Mouse (Mus musculus): Measurements from ENCODE around the gene Naa38.
A peak's percentile ranks its signal among the peaks of the same experiment; 100 is the strongest.
"Not testable (repeated sequence)": the region's sequence is repeated elsewhere in the genome, so short reads cannot be mapped to it uniquely, and the experiment has no call there.

Gene Naa38

DNA sequence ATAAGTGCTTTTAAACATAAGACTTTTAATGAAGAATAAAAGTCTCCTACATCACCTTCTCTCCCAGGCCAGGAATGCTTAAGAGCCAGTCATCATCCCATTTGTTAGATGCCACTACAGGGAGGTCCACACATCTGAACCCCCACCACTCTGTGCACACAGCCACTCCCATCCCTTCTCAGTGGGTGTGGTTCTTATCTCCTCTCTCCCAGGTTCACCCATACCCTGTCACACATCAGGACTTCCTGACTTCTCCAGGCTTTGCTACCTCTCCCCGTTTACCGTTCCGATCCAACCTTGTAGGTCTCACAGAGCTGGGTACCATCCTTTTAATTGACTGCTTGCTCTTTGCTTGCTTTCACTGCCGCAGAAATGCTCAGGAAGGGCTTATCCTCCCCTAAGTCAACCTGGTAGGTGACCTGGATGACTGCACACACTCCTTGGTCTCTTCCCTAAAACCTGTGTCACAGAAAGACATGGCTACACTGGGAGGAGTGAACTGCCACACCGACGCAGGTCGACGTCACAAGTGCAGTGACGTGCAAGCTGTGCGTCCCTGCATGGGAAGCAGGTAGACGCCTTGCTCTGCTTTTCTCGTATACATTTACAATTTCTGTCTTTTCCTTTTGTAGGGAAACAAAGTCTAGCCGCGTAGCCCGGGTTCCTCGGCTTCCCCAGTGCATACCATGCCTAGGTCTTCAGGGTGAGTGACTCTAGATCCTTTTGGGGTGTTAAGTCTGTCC lies 21.9 kb upstream of the Naa38 start:
- no peak for DNase-seq (ENCODE audit: low spot score)

DNA sequence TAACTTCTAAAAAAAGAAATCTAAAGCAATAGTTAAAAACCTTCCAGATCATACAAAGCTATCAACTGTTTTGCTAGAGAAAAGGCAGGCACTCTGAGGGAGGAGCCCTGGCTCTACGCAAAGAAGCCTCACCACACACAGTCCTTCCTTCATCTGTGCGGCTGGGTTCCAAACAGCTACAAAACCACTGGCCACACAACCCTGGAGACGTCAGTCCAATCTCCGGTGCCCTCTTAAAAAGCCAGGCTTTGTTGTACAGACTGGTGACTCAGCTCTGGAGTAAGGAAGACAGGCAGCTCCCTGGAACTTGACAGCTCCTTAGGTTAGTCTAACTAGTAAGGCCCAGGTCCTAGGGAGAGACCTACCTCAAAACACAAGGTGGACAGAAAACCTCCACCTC lies 19.6 kb upstream of the Naa38 start:
- no peak for DNase-seq (ENCODE audit: low spot score)

GRCm38 (mm10) chr11:69377766-69378165 lies 17.5 kb upstream of the Naa38 start:
- DNase-seq (ENCODE audit: low spot score) = no peak

GRCm38 (mm10) chr11:69379600-69379999 lies 15.7 kb upstream of the Naa38 start:
- no peak for DNase-seq (ENCODE audit: low spot score)

DNA sequence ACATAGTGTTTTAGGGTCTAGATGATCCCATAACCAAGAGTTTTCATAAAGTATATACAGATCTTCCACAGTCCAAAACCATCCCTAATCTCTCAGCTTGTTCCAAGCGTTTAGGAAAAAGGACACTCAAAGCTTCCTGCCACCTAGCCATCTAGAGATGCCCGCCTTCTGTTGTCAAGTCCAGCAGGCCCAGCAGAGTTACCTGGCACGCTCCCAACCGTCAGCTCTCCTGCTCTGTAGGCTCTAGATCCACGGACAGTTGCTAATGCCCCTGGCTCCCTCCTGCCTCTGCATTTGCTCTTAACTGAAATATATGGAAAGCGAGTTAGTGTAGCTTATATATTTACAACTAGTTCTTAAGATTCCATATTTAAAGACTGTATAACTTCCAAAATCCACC lies 13.9 kb upstream of the Naa38 start:
- DNase-seq (ENCODE audit: low spot score) = no peak

DNA sequence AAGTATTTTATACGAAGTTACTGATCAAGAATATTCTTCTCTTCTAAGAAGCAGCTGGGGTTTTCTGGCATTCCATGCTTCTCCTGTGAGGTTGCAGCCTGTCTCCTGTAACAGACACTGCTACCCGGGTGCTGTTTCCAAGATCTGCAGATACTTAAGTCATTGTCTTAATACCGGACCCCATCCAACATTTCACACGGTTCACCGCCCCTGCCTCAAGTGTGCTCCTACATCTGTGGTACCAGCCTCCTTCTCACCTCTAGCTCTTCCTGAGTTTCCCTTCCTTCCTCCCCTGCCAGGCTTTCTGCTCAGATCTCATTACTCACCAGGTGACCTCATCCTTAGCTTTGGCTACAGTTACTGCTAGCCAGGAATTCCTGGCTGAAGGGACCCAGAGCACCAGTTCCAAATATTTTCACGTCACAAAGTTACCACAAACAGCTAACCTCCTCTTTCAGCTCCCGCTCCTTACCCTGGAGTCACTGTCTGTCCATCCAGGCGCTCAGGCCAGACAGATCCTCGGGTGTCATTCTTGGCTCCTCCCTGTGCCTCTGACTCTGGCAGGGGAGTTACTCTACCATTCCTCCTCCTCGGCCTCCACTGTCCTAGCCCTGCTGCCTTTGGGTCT lies 12.7 kb upstream of the Naa38 start:
- no peak for DNase-seq (ENCODE audit: low spot score)

GRCm38 (mm10) chr11:69384979-69385378 lies 10.3 kb upstream of the Naa38 start:
- no peak for DNase-seq (ENCODE audit: low spot score)

DNA sequence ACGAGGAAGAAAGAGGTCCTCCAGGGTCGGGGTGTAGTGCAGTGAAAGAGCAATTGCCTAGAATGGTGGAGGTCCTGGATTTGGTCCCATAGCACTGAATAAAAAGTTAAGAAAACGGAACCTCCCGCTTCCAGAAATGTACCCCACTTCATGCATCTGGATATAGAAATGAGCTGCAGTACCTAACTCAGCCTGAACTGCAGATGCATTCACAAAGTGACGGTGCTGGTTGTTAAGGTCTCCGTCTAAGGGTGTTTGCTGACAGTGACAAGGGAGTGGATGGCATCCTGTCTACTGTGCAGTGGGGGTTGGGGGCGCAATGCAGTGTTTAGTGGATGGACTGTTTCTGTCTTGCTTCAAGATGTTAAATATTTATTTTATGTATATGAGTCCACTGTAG lies 8.5 kb upstream of the Naa38 start:
- no peak for DNase-seq (ENCODE audit: low spot score)

GRCm38 (mm10) chr11:69388680-69389079 lies 6.6 kb upstream of the Naa38 start:
- DNase-seq (ENCODE audit: low spot score) = no peak

DNA sequence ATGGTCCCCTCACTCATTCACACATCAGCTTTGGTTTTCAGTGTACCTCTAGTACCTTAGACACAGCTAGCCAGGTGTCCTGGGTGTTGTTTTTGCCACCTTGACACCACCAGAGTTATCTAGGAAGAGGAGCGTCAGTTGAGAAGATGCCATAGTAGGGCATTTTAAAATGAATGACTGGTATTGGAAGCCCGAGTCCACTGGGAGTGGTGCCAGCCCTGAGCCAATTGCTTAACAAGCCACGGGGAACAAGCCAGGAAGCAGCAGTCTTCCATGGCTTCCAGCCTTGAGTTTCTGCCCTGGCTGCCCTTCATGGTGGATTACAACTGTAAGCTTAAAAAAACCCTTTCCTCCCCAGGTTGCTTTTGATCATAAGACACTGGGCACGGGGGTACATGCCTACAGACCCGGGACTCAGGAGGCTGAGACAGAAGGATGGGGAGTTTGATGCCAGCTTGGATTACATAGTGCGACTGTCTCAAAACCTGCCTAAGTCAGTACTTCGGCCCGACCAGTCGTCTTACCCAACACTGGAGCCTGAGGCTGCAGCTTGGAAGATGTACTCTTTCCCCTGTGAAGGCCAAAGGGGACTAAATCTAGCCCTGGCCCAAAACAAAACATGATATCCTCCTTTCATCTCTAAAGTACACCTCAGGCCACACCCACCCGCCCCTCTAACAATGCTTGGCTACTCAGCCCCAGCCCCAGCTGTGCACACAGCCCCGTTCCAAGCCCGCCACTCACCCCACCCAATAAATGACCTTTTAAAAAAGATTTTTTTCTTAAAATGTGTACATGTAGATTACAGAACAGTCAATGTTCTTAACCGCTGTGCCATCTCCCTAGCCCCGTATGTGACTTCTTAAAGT lies 5.5 kb upstream of the Naa38 start:
- no peak for DNase-seq (ENCODE audit: low spot score)

DNA sequence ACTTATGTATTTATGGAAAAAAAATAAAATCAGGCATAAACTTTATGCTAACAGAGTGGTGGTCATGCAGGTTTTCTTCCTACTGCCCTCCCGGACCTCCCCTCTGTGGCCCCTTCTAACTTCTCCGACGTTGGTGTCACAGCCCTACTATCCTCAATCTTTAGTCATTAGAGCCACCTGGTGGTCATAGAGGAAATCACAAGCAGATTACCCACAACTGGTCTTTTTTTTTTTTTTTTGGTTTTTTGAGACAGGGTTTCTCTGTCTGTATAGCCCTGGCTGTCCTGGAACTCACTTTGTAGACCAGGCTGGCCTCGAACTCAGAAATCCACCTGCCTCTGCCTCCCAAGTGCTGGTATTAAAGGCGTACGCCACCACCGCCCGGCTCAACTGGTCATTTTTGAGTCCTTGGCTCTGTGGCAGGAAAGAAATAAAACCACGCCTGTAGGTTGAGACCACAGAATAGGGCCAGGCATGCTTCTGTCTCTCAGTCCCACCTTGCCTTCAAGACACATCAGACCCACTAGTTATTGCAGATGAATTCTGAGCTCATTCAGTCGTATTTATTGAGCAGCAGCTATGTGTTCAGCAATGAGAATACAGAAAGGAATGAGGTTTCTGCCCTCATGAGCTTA lies 4.8 kb upstream of the Naa38 start:
- peak; percentile 56 for DNase-seq (ENCODE audit: low spot score)

DNA sequence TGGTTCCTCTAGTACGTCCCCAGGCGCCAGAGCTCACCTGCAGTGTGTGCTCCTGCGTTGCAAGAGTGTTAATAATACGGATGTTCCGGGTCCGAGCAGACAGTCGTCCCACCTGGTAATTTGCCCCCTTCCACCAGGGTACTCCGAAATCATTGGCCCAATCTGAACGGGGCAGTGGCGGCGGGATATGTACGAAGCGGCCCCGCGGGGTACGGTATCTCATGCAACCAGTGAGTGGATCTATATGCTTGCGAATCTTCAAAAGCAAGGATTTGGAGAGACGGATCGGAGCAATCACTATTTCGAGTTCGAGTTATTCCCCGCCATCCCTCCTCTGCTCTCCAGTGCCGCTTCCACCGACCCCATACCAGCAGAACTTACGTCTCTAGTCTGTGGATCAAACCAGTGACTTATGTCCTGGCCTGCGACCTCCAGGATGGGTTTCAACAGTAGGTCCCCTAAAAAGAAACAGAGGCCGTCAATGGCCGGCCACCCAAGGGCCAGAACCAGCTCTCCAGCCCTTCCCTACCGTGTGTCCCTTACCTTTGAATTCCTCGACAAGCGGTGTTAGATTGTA lies 608 bp upstream of the Naa38 start:
- not testable (repeated sequence) for DNase-seq (ENCODE audit: low spot score)

GRCm38 (mm10) chr11:69395634-69396373 lies 517 bp downstream of the Naa38 start:
- peak; percentile 96 for DNase-seq (ENCODE audit: low spot score)

DNA sequence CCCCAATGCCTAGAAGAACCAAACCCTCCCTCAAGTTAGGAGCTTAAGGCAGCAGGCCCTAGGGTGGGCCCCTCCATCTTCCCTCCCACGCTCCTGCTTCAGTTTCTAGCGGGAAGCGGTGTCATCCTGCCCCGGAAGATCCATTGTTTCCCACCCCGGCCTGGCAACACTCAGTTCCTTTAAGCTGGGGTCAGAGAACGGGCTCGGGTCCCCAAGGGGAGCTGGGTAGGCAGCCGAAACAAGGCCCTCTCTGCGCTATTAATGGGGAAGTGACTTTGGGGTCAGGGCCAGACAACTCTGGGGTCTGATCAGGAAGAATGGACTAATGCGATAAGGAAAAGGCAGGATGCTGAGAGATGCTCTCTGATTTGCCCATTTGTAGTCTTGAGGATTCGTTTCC lies 1.5 kb downstream of the Naa38 start:
- no peak for DNase-seq (ENCODE audit: low spot score)

DNA sequence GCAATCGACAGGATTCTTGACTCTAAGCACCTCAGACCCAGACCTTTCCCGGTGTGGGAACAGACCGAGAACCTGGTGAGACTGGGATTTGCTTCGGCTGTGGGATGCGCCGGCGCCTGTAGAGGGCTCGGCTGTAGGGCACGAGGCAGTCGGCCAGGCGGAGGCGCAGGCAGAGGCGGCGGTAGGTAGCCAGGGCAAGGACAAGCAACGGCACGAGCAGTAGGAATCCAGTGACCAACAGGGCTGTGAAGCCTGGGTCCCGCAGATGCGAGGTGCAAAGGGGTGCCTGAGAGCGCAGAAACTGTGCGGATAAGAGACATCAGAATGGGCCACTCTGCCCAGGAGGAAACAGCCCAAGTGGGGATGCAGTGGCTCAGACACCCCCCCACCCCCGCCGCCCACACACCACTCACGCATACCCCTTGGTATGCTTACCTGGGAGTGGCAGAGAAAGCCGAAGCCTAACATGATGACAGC lies 2.3 kb downstream of the Naa38 start:
- no peak for DNase-seq (ENCODE audit: low spot score)

DNA sequence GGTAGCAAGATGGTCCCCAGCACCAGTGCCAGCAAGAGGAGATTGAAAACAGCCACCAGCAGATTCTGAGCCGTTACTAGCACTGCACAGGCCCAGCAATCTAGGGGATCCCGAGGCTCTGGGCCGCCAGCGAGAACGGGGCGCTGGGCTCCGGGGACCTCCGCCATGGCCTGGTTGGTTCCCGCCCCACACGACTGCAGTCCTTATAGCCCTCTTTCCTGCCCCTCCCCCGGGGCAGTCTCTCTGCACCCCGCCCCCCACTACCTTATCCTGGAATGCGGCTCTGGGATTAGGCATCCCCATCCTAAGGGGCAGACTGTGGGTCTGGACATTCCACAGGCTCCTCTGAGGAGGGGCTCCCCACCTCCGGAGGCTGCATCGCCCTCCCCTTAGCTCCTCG lies 2.8 kb downstream of the Naa38 start, which contains the start of gene Tmem88:
Tmem88 (minus strand) TSS at position 176 of the 400 bp plus-strand sequence.
- DNase-seq (ENCODE audit: low spot score) = no peak

- no peak for DNase-seq (ENCODE audit: low spot score)
Measured at GRCm38 (mm10) chr11:69398486-69399200, 3.4 kb downstream of the Naa38 start.

DNA sequence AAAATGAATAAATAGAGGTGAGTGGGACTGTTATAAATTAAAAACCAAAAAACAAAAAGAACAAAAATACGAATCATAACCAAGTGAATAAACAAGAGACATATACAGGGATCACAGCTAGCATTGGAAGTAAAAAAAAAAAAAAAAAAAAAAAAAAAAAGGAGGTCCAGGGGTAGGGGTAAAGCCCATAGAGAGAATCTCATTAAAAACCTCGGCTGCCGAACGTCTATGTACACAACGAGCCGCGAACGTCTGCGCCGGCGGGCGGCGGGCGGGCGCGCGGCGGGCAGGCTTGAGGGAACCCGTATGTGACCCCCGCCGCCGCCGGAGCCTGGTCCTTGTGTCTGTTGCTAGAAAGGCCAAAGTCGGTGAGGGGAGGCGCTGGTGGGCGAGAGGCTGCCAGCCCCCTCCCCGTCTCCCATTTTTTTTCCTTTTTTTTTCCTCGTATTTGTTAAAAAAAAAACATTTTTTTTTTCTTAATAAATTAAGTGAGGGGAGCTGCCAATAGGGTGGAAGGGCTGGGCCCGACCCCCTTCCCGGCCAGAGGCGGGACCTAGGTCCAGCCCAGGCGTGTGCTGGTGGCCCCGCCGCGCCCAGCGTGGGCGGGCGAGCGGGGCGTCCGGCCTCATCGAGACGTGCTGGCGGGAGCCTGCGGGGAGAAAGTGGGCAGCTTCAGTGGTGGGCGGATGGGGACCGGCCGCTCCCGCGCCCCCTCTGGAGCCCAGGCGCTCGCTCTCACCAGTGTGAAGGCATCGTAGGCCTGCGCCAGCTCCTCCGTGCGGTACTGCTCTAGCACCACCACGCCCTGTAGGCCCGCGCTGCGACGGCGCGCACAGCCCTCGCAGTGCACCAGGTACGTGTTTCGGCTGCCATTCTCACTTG lies 4.2 kb downstream of the Naa38 start:
- DNase-seq (ENCODE audit: low spot score) = no peak

GRCm38 (mm10) chr11:69400083-69400850 lies 5.0 kb downstream of the Naa38 start:
- DNase-seq (ENCODE audit: low spot score) = no peak
